Mouse (Mus musculus): ENCODE measurements around the gene Best1. TPM values are rescaled to one million over a fixed set of nuclear protein-coding genes. Genes with fewer than 3 reads are reported as not detected.

The Best1 gene
- polyA plus RNA-seq, 1 experiment from 2014 or later: 1.4 TPM

- peaks cover 51% of the 10 kb centered on the region for H3K4me1 ChIP-seq (ENCODE audit: insufficient read depth, low read length)
- H3K9ac ChIP-seq (replicated peaks; ENCODE audit: low read length): peak within 1 kb of the TSS; percentile 79
- ATAC-seq (ENCODE audit: low FRiP score, low TSS enrichment): peak; percentile 94
- H3K36me3 ChIP-seq (ENCODE audit: insufficient read depth, low read length): no peaks in the 10 kb centered on the region
- H3K4me2 ChIP-seq (replicated peaks; ENCODE audit: low read depth, low read length): peak within 1 kb of the TSS; percentile 96
- under 1% methylated on average over 65 of the region's 69 CpGs for WGBS
- H3K9me3 ChIP-seq (ENCODE audit: low read length): no peaks in the 10 kb centered on the region
- peak within 1 kb of the TSS; percentile 55 for H3K27ac ChIP-seq (ENCODE audit: low read length)
- H3K27me3 ChIP-seq (ENCODE audit: insufficient read depth, low read length): no peaks in the 10 kb centered on the region; the same call in 1 of the 2 replicates
- H3K4me3 ChIP-seq (ENCODE audit: low read length): peak within 1 kb of the TSS; percentile 73
Observed at GRCm38 (mm10) chr19:10041388-10042148, 40.1 kb upstream of the Best1 start, which contains the start of gene Fads3. Gene Fads3, plus strand, starts transcription at chr19:10041569.

GRCm38 (mm10) chr19:10040866-10041387 lies 39.5 kb upstream of the Best1 start:
- Histone ChIP-seq H3K27ac (ENCODE audit: low read length) (peak overlapping the region; percentile 48; the same call in 1 of the 2 replicates), H3K36me3 (ENCODE audit: insufficient read depth, low read length) (no peaks in the 10 kb centered on the region), H3K4me2 (replicated peaks; ENCODE audit: low read depth, low read length) (peak overlapping the region; percentile 96), H3K9me3 (ENCODE audit: low read length) (no peaks in the 10 kb centered on the region), H3K9ac (replicated peaks; ENCODE audit: low read length) (peak overlapping the region; percentile 79), H3K4me3 (ENCODE audit: low read length) (peak overlapping the region; percentile 73), H3K27me3 (ENCODE audit: insufficient read depth, low read length) (no peaks in the 10 kb centered on the region; the same call in 1 of the 2 replicates), H3K4me1 (ENCODE audit: insufficient read depth, low read length) (peaks cover 46% of the 10 kb centered on the region)
- 8% methylated on average over 15 of the region's 20 CpGs for WGBS
- ATAC-seq (ENCODE audit: low FRiP score, low TSS enrichment): no peak

- no peak overlapping the region for H3K4me2 ChIP-seq (replicated peaks; ENCODE audit: low read depth, low read length)
- WGBS: 85% methylated on average over 2 of the region's 2 CpGs
- peaks cover 46% of the 10 kb centered on the region for H3K4me1 ChIP-seq (ENCODE audit: insufficient read depth, low read length)
- no peaks in the 10 kb centered on the region for H3K9me3 ChIP-seq (ENCODE audit: low read length)
- no peak overlapping the region for H3K27ac ChIP-seq (ENCODE audit: low read length)
- no peak overlapping the region for H3K9ac ChIP-seq (replicated peaks; ENCODE audit: low read length)
- no peaks in the 10 kb centered on the region; the same call in 1 of the 2 replicates for H3K27me3 ChIP-seq (ENCODE audit: insufficient read depth, low read length)
- H3K4me3 ChIP-seq (ENCODE audit: low read length): no peak overlapping the region
- no peak for ATAC-seq (ENCODE audit: low FRiP score, low TSS enrichment)
- H3K36me3 ChIP-seq (ENCODE audit: insufficient read depth, low read length): no peaks in the 10 kb centered on the region
Observed at GRCm38 (mm10) chr19:10039615-10040014, 38.2 kb upstream of the Best1 start.

GRCm38 (mm10) chr19:10038910-10039309 lies 37.5 kb upstream of the Best1 start:
- no peak overlapping the region for H3K4me3 ChIP-seq (ENCODE audit: low read length)
- no peak for ATAC-seq (ENCODE audit: low FRiP score, low TSS enrichment)
- H3K9me3 ChIP-seq (ENCODE audit: low read length): no peaks in the 10 kb centered on the region
- H3K36me3 ChIP-seq (ENCODE audit: insufficient read depth, low read length): no peaks in the 10 kb centered on the region
- H3K27ac ChIP-seq (ENCODE audit: low read length): peak overlapping the region; percentile 32; the same call in 1 of the 2 replicates
- H3K4me1 ChIP-seq (ENCODE audit: insufficient read depth, low read length): peaks cover 46% of the 10 kb centered on the region
- H3K4me2 ChIP-seq (replicated peaks; ENCODE audit: low read depth, low read length): no peak overlapping the region
- WGBS: 2% methylated on average over 3 of the region's 3 CpGs
- no peaks in the 10 kb centered on the region; the same call in 1 of the 2 replicates for H3K27me3 ChIP-seq (ENCODE audit: insufficient read depth, low read length)
- no peak overlapping the region for H3K9ac ChIP-seq (replicated peaks; ENCODE audit: low read length)

- ATAC-seq (ENCODE audit: low FRiP score, low TSS enrichment): no peak
- Histone ChIP-seq H3K4me2 (replicated peaks; ENCODE audit: low read depth, low read length) (no peak overlapping the region), H3K9ac (replicated peaks; ENCODE audit: low read length) (no peak overlapping the region), H3K36me3 (ENCODE audit: insufficient read depth, low read length) (no peaks in the 10 kb centered on the region), H3K4me3 (ENCODE audit: low read length) (no peak overlapping the region), H3K9me3 (ENCODE audit: low read length) (no peaks in the 10 kb centered on the region), H3K4me1 (ENCODE audit: insufficient read depth, low read length) (peaks cover 43% of the 10 kb centered on the region), H3K27me3 (ENCODE audit: insufficient read depth, low read length) (no peaks in the 10 kb centered on the region; the same call in 1 of the 2 replicates), H3K27ac (ENCODE audit: low read length) (peak overlapping the region; percentile 32; the same call in 1 of the 2 replicates)
- WGBS: 77% methylated on average over 3 of the region's 3 CpGs
Observed at GRCm38 (mm10) chr19:10038364-10038763, 36.9 kb upstream of the Best1 start.

- Histone ChIP-seq H3K27ac (ENCODE audit: low read length) (no peak overlapping the region), H3K4me1 (ENCODE audit: insufficient read depth, low read length) (peaks cover 35% of the 10 kb centered on the region), H3K4me3 (ENCODE audit: low read length) (no peak overlapping the region), H3K36me3 (ENCODE audit: insufficient read depth, low read length) (no peaks in the 10 kb centered on the region), H3K27me3 (ENCODE audit: insufficient read depth, low read length) (no peaks in the 10 kb centered on the region; the same call in 1 of the 2 replicates), H3K9me3 (ENCODE audit: low read length) (no peaks in the 10 kb centered on the region), H3K4me2 (replicated peaks; ENCODE audit: low read depth, low read length) (no peak overlapping the region), H3K9ac (replicated peaks; ENCODE audit: low read length) (no peak overlapping the region)
- 37% methylated on average over 2 of the region's 2 CpGs for WGBS
- no peak for ATAC-seq (ENCODE audit: low FRiP score, low TSS enrichment)
Observed at GRCm38 (mm10) chr19:10037534-10037933, 36.1 kb upstream of the Best1 start.

- 47% methylated on average over 8 of the region's 8 CpGs for WGBS
- Histone ChIP-seq H3K9me3 (ENCODE audit: low read length) (no peaks in the 10 kb centered on the region), H3K9ac (replicated peaks; ENCODE audit: low read length) (no peak overlapping the region), H3K27me3 (ENCODE audit: insufficient read depth, low read length) (no peaks in the 10 kb centered on the region; the same call in 1 of the 2 replicates), H3K27ac (ENCODE audit: low read length) (no peak overlapping the region), H3K4me3 (ENCODE audit: low read length) (no peak overlapping the region), H3K36me3 (ENCODE audit: insufficient read depth, low read length) (0 out of 2 replicates have a peak, but pooled peaks cover 3% of the 10 kb centered on the region), H3K4me2 (replicated peaks; ENCODE audit: low read depth, low read length) (no peak overlapping the region), H3K4me1 (ENCODE audit: insufficient read depth, low read length) (peaks cover 23% of the 10 kb centered on the region)
- peak; percentile 69 for ATAC-seq (ENCODE audit: low FRiP score, low TSS enrichment)
Observed at GRCm38 (mm10) chr19:10034785-10035447, 33.5 kb upstream of the Best1 start.

GRCm38 (mm10) chr19:10034356-10034755 lies 32.9 kb upstream of the Best1 start:
- H3K9me3 ChIP-seq (ENCODE audit: low read length): no peaks in the 10 kb centered on the region
- no peak for ATAC-seq (ENCODE audit: low FRiP score, low TSS enrichment)
- H3K36me3 ChIP-seq (ENCODE audit: insufficient read depth, low read length): 0 out of 2 replicates have a peak, but pooled peaks cover 3% of the 10 kb centered on the region
- H3K4me1 ChIP-seq (ENCODE audit: insufficient read depth, low read length): peaks cover 20% of the 10 kb centered on the region
- H3K27ac ChIP-seq (ENCODE audit: low read length): no peak overlapping the region
- H3K9ac ChIP-seq (replicated peaks; ENCODE audit: low read length): no peak overlapping the region
- H3K4me3 ChIP-seq (ENCODE audit: low read length): no peak overlapping the region
- H3K27me3 ChIP-seq (ENCODE audit: insufficient read depth, low read length): no peaks in the 10 kb centered on the region
- no peak overlapping the region for H3K4me2 ChIP-seq (replicated peaks; ENCODE audit: low read depth, low read length)
- 86% methylated on average over 5 of the region's 5 CpGs for WGBS

- H3K36me3 ChIP-seq (ENCODE audit: insufficient read depth, low read length): peaks cover 3% of the 10 kb centered on the region; the same call in 1 of the 2 replicates
- H3K27ac ChIP-seq (ENCODE audit: low read length): no peak overlapping the region
- H3K4me3 ChIP-seq (ENCODE audit: low read length): no peak overlapping the region
- no peak overlapping the region for H3K9ac ChIP-seq (replicated peaks; ENCODE audit: low read length)
- H3K4me1 ChIP-seq (ENCODE audit: insufficient read depth, low read length): peaks cover 11% of the 10 kb centered on the region
- no peak overlapping the region for H3K4me2 ChIP-seq (replicated peaks; ENCODE audit: low read depth, low read length)
- 45% methylated on average over 8 of the region's 8 CpGs for WGBS
- no peaks in the 10 kb centered on the region for H3K9me3 ChIP-seq (ENCODE audit: low read length)
- no peaks in the 10 kb centered on the region for H3K27me3 ChIP-seq (ENCODE audit: insufficient read depth, low read length)
- 0 out of 2 replicates have a peak, but pooled peaks have one; percentile 17 for ATAC-seq (ENCODE audit: low FRiP score, low TSS enrichment)
Observed at GRCm38 (mm10) chr19:10033211-10033973, 32.0 kb upstream of the Best1 start.
